Mouse (Mus musculus) brain, embryonic 14.5 days (tissue): ENCODE results near the gene Fancb.

ENCODE experiments used
- CTCF ChIP-seq: fragments of 200-500 bp; IDR thresholded peaks from 2 replicates; pipeline ENCODE4 v1.5.1; 2012; ENCODE audit warnings: inconsistent platforms, mild to moderate bottlenecking, moderate library complexity, borderline replicate concordance; ENCODE audit not compliant: insufficient read depth, insufficient read length; ENCODE audit errors: extremely low read depth
- POLR2A ChIP-seq: fragments of 200-500 bp; IDR thresholded peaks from 2 replicates; pipeline ENCODE4 v1.6.1; 2012; ENCODE audit warnings: mild to moderate bottlenecking, inconsistent platforms, borderline replicate concordance; ENCODE audit not compliant: poor library complexity, insufficient read depth, insufficient read length, severe bottlenecking; ENCODE audit errors: extremely low read depth

DNA sequence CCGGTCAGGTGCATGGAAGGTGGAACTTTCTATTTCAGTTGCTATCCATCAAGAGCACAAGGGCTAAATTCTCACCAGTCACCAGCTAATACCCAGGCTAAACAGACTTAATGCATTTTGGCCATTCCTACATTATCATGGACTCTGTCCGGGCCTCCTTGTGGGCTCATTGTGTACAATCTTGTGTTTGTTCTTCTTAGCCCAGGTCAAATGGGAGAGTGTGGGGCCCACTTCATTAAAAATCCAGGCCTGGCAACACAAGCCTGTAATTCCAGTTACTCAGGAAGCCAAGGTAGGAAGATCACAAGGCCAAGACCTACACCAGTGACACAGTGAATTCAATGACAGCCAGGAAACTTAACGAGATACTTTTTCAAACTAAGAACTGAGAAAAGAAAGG is 9.2 kb upstream of the Fancb start:
- TF ChIP-seq CTCF (no peak), POLR2A (no peak)
